Mouse (Mus musculus) heart, postnatal 4 days (tissue): ENCODE results near the gene Gm10563. TPM values are rescaled to one million over a fixed set of nuclear protein-coding genes. Genes with fewer than 3 reads are reported as not detected.
"Not testable (repeated sequence)": the region's sequence is repeated elsewhere in the genome, so short reads cannot be mapped to it uniquely, and the experiment has no call there.

Source experiments
- DNase-seq: peaks from one replicate; pipeline ENCODE4 v3.0.0; 2021
- total RNA-seq, 2 experiments: library from RNA; stranded (reverse); gene quantifications; 2 replicates each; pipeline ENCODE4 v1.2.3; 2021

Gene Gm10563
- total RNA-seq, 2 experiments from 2014 or later = not detected

DNA sequence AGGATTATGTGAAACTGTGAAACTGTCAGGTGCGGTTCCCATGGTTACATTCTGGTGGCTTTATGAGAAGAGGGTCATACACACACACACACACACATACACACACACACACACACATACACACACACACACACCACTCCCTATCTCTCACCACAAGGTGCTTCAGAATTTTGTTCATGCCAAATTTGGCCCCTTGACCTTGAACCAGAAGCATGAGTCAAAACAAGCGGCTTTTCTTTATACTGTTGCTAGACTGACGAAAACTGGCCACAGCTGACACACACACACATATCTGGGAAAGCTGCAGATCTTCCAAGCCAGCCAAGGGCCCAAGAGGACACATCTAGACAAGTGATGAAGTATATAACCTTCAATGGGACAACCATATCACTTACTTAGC lies 49.4 kb downstream of the Gm10563 start:
- no peak for DNase-seq

DNA sequence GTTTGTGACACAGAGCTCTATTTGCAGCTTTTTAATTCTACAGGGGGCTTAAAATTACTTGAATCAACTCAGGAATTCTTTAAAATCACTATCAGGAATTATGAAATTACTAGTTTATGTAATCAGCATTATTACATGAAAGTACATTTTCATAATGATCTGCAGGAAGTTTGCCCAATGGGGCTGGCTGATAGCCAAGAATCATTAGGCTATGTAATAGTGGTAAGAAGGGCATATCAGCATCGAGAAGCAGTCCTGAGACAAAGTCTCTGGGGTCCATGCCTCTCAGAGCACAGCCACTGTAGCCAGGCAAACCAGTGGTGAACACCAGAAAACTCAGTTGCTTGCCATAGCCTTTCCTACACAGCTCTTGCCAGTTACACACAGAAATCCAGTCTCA lies 51.4 kb downstream of the Gm10563 start:
- no peak for DNase-seq

DNA sequence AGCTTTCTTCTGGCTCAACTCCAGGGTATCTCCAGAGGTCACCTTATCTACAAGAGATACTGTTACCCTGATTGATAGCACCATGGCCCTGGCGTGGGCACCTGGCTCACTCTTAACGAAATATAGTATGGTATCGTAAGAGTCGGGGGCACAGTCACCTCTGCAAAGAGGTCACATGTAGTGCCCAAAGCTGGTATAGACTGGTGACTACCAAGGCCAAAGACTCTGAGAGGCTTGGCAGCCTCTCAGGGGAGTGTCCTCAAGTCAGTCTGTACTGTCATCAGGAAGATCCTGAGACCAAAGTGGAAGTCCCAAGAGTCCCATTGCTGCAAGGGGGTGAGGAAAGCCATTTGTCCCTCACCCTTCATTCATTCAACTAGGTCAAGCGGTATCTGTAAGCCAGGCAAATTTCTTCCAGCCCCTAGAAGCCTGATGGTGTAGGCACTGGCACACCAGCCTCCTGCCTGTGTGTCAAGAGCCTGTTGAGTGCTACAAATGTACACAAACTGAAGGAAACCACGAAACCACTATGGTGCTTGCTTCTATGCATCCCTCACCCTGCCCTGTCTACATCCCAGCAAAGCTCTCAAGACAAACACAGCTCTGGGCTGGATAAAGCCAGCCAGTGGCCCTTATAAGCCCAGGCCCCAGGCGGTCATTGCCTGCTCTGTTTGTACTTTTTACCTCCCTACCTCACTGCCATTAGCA lies 54.0 kb downstream of the Gm10563 start:
- no peak for DNase-seq

DNA sequence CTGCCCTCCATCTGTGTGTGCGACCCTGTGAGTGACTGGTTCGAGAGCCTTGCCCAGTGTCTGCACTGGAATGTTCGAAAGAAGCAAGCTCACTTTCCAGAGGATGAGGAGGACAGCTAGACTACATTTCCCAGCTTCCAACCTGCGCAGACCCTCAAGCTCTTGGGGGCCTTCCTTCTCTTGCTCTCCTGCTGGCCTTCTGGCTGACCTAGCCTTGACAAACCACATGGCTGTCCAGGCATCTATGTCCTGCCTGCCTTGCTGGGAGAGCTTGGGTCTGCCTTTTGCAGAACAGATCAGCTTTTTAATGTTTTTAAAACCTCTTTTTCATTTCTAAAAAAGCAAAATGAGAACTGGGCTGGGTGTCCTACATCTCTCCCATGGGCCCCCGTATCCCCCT lies 55.9 kb downstream of the Gm10563 start:
- no peak for DNase-seq

DNA sequence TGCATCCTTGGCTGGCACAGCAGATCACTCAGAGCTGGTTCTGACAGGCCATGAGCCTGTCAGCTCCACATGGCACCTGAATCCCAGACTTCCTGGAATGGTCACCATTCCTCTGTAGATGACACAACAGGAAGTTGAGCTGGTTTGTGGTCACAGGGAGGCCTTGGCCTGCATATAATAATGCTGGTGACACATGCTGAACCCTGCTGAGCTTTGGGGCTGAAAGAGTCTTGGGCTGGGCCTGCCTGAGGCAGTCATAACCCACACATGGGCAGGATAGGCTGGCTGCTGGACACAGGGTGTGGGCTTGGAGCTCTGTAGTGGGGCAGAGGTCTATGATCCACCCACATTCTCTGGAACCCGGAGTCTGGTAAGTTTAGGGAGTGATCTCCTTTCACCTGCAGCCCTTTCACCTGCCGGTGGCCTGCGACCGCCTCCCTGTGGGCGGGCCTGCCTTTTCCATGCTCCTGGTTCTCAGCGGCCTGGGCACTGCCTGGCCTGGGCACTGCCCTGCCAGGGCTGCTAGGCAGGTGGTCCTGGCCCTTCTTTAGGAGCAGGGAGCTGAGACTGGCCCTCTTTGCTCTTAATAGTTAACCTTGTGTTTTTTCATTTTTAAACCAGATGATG lies 62.8 kb downstream of the Gm10563 start:
- no peak for DNase-seq

DNA sequence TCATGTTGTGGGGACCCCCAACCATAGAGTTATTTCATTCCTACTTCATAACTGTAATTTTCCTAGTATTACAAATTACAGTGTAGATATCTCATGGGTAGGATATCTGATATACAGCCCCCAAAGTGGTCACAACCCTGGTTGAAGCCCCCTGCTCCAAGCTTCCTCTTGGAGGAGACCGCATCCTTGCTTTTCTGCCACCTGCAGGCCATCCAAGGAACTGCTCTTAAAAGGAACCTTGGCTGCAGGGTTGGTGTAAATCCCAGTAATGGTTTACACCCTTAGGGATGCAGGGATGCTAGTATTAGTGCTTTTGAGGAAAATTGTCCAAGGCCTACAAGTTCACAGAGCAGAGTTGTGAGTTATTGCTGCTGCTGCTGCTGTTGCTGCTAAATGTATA lies 64.8 kb downstream of the Gm10563 start:
- peak; percentile 78 for DNase-seq

DNA sequence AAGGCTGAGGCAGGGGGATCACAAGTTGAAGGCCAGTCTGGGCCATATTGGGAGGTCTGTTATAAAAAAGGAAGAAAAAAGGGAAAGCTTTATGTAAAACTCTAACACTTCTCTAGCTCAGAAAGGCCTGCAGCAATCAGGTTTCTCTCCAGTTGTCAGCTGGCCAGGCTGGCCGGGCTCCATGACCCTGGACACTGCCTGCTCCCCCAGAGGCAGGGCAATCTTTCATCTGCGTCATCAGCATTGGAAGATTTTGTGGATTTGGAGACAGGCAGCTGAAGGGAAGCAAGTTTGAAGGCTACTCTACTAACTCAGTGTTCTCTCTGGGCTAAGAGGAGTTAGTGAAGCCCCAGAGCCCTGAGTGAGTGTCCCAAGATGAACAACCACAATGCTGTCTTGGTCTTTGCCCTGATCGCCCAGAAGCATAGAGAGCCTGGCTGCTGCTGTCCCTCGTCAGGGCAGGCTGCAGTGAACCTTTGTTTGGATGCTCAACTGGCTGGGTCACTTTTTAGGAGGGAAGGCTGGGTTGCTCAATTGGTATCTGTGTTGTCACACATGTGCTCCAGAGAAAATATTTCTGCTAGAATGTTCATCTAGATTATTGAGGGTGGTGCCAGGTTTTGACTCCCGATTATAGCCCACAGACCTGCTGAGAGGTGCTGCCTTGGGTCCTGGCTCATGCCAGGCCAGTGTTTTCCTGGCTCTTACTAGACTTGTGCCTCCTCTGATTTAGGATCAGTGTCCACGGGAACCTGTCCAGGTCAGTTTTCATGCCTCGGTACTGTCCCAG lies 66.7 kb downstream of the Gm10563 start:
- DNase-seq = peak; percentile 40

DNA sequence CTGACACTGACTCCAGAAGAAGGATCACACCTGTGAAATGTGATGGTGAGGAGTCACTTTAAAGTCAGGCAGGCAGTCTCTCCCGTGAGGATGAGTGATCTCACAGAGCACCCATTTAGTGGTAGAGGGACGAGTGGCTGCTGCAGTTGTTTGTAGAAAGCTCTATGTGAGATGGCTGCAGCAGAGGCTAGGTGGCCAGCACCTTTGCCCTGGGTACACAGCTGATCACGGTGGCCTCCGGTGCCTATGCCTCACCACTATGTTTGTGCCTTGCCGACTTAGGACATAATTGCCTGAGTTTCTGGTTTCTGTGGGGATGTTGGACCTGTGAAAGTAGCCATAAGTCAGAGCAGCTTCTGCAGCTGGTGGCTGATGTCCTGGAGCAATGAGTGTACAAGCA lies 67.5 kb downstream of the Gm10563 start:
- DNase-seq = no peak

DNA sequence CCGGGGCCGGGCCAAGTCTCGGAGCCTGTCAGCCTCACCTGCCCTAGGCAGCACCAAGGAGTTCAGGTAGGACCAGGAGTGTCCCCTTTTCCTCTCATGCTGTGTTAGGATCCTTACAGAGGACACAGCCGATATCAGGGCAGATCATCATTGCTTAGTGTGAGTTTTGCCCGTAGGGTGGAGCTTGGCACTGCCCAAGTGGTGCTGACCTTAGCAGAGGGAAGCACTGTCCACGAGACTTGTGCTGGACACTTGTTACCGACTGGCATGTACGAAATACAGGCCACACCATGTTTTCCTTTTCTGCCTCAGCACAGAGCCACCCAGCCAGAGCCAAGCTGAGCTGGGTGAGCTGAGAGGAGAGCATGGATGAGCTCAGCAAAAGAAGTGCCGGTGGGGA lies 68.1 kb downstream of the Gm10563 start:
- no peak for DNase-seq

DNA sequence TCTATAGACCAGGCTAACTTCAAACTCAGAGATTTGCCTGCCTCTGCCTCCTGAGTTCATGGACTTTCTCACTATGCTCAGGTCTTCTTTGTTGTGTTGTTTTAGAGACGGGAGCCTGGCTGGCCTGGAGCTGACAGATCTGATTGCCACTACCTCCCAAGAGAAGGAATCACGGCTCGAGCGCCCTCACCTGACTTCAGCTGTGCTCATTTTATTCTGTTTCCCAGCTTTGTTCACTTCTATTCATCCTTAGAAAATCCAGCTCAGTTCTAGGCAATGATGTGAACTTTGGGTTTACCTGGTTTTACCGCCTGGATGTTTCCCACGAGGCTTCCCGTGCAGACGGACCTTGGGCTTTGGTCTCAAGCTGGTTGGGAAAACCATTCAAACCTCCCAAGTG lies 69.7 kb downstream of the Gm10563 start:
- DNase-seq = no peak

DNA sequence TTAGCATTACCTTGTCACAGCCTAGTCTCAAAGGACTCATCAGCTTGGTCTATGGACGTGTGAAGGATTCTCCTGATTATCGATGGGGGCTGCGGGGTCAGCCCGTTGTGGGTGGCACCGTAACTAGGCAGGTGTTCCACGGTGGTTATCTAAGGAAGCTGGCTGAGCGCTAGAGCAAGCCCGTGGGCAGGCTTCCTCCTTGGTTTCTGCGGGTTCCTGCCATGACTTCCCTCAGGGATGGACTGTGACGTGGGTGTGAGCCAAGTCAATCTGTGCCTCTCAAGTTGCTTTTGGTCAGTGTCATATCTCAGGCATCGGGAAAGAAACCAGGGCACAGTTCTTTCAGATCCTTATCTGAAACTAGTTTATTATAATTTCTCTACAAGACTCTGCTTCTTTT lies 70.3 kb downstream of the Gm10563 start:
- DNase-seq = no peak

DNA sequence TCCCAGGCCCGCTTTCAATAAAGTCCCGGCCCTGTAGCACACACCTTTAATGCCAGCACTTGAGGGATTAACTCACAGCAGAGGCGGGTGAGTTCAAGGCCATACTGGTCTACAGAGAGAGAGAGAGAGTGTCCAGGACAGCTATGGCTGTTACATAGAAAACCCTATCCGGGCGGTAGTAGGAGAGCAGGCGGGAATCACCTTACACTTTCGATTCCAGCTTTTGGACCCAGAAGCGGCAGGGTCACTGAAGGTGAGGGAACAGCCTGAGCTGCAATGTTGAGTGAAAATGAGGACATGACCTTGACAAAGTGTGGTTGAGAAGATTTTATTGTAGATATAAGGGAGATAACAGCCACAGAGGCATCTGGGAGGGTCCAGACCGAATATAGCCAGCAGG lies 71.3 kb downstream of the Gm10563 start:
- DNase-seq = no peak

DNA sequence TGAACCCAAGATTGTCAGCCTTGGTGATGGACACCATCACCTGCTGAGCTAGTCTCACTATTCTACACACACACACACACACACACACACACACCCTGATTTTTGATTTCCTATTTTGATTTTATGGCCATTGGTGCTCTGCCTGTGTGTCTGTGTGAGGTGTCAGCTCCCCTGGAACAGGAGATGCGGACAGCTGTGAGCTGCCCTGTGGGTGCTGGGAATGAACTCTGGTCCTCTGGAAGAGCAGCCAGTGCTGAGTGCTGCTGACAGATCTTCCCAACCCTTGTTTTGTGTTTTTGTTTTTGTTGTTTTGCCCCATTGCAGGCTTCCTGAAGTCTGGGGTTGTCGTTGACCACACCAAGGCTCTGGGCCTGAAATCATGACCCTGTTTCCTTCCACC lies 72.1 kb downstream of the Gm10563 start:
- DNase-seq = no peak

DNA sequence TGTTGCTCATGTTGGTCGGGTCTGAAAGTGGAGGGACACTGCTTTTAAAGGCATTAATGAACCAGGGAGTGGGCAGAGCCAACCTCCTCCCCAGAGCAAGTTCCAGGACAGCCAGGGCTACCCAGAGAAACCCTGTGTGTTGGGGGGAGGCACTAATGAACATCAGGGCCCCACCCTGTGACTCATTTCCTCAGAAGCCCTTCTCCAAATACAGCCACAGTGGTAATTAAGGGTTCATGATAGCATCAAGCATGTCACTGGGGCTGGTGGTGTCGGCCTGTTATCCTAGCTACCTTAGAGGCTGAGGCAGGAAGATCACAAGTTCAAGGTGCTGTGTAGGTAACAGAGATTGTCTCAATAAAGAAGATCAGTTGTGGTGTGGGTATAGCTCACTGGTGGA lies 73.8 kb downstream of the Gm10563 start:
- no peak for DNase-seq

DNA sequence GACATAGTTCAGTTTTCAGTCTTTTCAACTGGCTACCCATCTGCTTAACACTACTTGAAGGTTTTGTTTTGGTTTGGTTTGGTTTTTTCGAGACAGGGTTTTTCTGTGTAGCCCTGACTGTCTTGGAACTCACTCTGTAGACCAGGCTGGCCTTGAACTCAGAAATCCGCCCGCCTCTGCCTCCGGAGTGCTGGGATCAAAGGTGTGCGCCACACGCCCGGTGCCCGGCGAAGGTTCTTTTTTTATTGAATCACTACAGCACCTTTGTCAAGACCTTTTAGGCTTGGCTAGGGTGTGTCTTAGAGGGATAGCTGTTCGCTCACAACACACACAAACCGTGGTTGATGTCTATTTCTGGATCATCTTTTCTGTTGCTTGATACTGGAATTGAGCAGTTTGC lies 74.9 kb downstream of the Gm10563 start:
- not testable (repeated sequence) for DNase-seq

DNA sequence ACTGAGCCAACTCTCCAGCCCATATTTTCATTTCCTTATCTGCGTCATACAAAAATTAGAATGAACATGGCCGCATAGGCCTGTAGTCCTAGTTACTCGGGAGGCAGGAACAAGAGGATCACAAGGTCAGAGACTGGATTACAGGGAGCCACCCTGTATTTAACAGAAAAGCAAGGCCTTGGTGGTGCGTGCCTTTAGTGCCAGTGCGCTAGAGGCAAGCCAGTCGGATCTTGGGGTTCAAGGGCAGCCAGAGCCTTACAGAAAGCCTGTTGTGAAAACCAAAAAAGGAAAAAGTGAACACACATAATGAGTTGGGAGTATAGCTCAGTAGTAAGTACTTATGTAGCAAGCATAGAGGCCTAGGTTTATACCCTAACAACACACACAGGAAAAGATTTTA lies 75.4 kb downstream of the Gm10563 start:
- DNase-seq = no peak

DNA sequence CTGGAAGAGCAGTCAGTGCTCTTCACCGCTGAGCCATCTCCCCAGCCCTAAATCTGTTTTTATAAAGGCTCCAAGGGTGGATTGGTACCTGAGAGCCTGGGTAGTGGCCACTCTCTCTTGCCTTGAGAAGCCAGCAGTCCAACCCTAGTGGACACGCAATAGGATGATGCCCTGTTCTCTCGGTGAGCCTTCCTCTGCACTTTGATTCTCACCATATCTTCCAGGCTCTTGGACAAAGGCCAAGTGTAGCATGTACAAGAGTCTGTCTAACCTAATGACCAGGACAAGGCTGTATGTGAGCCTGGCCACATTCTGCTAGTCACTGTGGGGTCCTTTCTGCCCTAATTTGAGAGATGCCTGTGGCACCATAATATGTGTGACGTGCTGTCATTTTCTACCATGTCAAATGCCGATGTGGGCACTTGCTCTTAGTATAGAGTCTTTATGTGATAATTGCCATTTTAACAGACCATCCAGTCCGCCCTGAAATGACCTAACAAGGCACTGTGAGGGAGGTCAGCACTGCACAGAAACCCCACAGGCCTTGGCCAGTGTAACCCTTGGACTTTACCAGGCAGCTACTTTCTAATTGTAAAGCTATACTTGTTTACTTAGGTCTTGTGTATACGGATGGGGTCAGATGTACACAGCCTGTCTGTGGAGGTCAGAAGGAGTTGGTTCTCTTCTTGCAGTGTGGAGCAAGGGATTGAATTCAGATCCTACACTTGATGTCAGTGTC lies 76.4 kb downstream of the Gm10563 start:
- no peak for DNase-seq

DNA sequence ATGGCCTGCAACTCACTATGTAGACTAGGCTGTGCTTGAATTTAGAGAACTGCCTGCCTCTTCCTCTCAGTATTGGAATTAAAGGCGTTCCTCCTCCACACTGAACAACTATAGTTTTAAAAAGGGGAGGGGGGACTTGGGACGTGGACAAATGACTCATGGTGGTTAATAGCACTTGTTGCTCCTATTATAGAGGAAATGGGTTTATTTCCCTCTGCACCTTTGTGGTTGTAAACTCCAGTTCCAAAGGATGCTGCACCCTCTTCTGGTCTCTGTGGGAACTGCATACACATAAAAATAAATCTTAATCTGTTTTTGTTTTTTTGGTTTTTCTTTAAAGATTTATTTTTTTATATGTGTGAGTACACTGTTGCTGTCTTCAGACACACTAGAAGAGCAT lies 77.0 kb downstream of the Gm10563 start:
- peak; percentile 31 for DNase-seq

DNA sequence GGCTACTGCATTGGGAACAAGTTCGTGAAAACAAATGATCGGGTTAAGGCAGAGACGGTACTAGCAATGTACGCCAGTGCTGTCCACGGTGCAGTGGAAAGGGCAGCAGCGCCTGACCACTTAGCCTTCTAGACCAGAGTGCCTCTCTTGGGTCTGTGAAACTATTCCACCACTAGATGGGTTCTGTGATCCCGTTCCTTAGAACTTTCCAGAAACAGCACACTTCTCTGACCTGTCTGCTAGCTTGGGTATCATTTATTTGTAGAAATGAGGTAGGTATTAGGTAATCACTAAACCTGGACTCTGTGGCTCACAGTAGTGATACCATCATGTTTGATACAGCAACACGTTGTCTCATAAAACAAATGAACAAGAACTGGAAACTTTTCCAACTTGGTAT lies 78.7 kb downstream of the Gm10563 start:
- no peak for DNase-seq
